Mouse (Mus musculus) liver, embryonic 14.5 days (tissue): ENCODE results near the gene Ggcx.

Experiments
- CTCF ChIP-seq: IDR thresholded peaks from 2 replicates; pipeline ENCODE4 v1.5.1; 2016; ENCODE audit warnings: antibody characterized with exemption, low read depth, control low read depth
- EP300 ChIP-seq: IDR thresholded peaks from 2 replicates; pipeline ENCODE4 v1.6.1; 2016; ENCODE audit warnings: antibody characterized with exemption, low read depth

DNA sequence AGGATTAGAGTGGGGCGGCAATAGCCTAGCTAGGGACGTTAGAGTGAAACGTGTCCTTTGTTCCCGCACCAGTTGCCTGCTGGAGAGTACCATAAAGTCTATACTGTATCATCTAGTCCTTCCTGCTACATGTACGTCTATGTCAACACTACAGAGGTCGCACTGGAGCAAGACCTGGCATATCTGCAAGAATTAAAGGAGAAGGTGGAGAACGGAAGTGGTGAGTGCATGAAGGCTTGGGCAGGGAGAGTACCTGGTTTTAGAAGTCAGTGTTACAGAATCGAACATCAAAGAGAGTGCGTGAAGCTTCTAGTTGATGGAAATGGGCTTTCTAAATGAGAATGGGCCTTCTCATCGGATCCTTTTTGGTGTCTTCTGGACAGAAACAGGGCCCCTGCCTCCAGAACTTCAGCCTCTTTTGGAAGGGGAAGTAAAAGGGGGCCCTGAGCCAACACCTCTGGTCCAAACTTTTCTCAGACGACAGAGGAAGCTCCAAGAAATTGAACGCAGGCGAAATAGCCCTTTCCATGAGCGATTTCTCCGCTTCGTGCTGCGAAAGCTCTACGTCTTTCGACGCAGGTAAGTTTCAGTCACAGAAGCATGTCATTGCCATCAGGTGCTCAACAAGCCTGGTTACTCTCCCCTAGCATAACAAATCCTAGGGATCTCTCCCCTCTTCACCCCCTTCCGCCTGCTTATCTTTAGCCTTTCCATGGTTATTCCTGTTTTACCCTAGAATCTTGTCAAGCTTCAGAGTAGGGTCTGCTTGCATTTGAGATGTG, 15.1 kb downstream of the Ggcx start:
- TF ChIP-seq CTCF (no peak), EP300 (no peak)
